Mouse (Mus musculus) thymus, adult 2 months (tissue): ENCODE data around the gene Olfr938. TPM values are rescaled to one million over a fixed set of nuclear protein-coding genes. Genes with fewer than 3 reads are reported as not detected.

Source experiments
- DNase-seq: peaks from one replicate; pipeline ENCODE4 v3.0.0; 2021
- H3K27ac ChIP-seq: fragments of 200-500 bp; 2 replicates; pipeline ENCODE4 v1.5.1; 2012; ENCODE audit warnings: low read length, control low read depth; ENCODE audit not compliant: control insufficient read depth, insufficient read depth
- H3K27me3 ChIP-seq: fragments of 200-500 bp; 2 replicates; pipeline ENCODE4 v1.6.1; 2012; ENCODE audit warnings: mild to moderate bottlenecking, low read length, moderate library complexity, mixed read lengths; ENCODE audit not compliant: control insufficient read depth, insufficient read depth
- H3K36me3 ChIP-seq: fragments of 200-500 bp; 2 replicates; pipeline ENCODE4 v1.6.1; 2012; ENCODE audit warnings: mild to moderate bottlenecking, low read length, moderate library complexity; ENCODE audit not compliant: control insufficient read depth, insufficient read depth
- H3K4me1 ChIP-seq: fragments of 200-500 bp; replicated peaks from 2 replicates; pipeline ENCODE4 v1.6.1; 2012; ENCODE audit warnings: low read length; ENCODE audit not compliant: control insufficient read depth, insufficient read depth
- H3K4me3 ChIP-seq: fragments of 200-500 bp; 2 replicates; pipeline ENCODE4 v1.5.1; 2012; ENCODE audit warnings: mild to moderate bottlenecking, low read length, control low read depth, moderate library complexity; ENCODE audit not compliant: control insufficient read depth, insufficient read depth
- CTCF ChIP-seq: fragments of 200-500 bp; IDR thresholded peaks from 2 replicates; pipeline ENCODE4 v1.5.1; 2012; ENCODE audit warnings: mild to moderate bottlenecking, control low read depth, low read length, moderate library complexity, borderline replicate concordance; ENCODE audit not compliant: control insufficient read depth, poor library complexity, insufficient read depth; ENCODE audit errors: extremely low read depth
- POLR2A ChIP-seq: fragments of 200-500 bp; IDR thresholded peaks from 2 replicates; pipeline ENCODE4 v1.6.1; 2012; ENCODE audit warnings: mild to moderate bottlenecking, low read length, control low read depth, moderate library complexity; ENCODE audit not compliant: control insufficient read depth, poor library complexity, insufficient read depth; ENCODE audit errors: extremely low read depth
- WGBS: fragments of 180-500 bp; shearing (Covaris S2); methylation state at CpG from one replicate; pipeline ENCODE4 v1.1.7; 2018; 5-methylcytosine and 5-hydroxymethylcytosine counted together
- polyA plus RNA-seq: library from polyadenylated mRNA; depleted of rRNA; stranded (reverse); fragments of >200 nt; gene quantifications from 2 replicates; pipeline ENCODE4 v1.2.3, GENCODE M21; 2012; rRNA removed

The Olfr938 gene
- not detected in 2 replicates for polyA plus RNA-seq

DNA sequence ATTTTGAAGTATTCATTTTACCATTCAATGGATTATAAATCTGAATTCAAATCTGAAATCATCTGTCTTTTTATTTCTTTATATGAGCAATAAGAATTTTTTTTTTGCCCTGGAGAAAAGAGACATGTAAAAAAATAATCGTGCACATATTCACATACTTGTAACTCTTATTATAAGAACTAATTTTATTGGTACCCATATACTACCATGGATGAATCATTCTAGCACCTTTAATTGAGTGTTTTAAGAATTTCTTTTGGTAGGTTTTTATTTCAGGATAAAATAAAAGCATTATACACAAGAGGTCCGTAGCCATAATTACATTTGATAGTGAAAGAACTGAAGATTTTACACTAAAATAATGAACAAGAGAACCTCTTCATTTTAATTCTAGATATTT, at the start of gene Olfr938:
Gene Olfr938, minus strand, starts transcription at position 101 of the 400 bp plus-strand sequence.
- WGBS, result 93% methylated on average over 2 of the region's 2 CpGs
- no peaks in the 10 kb centered on the region for H3K4me1 ChIP-seq
- H3K36me3 ChIP-seq, result no peaks in the 10 kb centered on the region
- H3K27me3 ChIP-seq, result no peaks in the 10 kb centered on the region
- no peak within 1 kb of the TSS for H3K4me3 ChIP-seq
- DNase-seq, result no peak
- TF ChIP-seq CTCF (no peak), POLR2A (no peak)
- H3K27ac ChIP-seq, result no peak within 1 kb of the TSS

DNA sequence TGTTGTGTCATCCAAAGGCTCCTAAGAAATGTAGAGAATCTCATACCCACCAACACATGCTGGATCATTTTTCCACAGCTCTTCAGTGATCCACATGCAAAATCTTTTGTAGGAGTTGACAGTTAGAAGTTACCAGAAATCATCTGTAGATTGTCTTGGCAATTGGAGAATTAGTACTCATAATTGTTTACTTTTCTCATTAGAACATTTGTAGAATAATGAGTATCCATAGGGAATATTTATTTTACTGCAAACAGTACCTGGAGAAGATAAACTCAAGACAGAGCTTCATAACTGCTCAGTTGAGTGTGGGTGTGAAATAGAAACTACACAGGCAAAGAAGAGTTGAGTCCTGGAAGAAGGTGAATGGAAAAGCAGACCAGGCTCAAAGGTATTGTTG, 49.1 kb upstream of the Olfr938 start, which contains the start of gene Olfr27:
Gene Olfr27, plus strand, starts transcription at position 301 of the 400 bp plus-strand sequence.
- no peak within 1 kb of the TSS for H3K27ac ChIP-seq
- no peak for TF ChIP-seq POLR2A
- no peak for TF ChIP-seq CTCF
- H3K4me3 ChIP-seq, result no peak within 1 kb of the TSS
- DNase-seq, result no peak
- no peaks in the 10 kb centered on the region for H3K4me1 ChIP-seq
- no peaks in the 10 kb centered on the region for H3K36me3 ChIP-seq
- no peaks in the 10 kb centered on the region for H3K27me3 ChIP-seq

DNA sequence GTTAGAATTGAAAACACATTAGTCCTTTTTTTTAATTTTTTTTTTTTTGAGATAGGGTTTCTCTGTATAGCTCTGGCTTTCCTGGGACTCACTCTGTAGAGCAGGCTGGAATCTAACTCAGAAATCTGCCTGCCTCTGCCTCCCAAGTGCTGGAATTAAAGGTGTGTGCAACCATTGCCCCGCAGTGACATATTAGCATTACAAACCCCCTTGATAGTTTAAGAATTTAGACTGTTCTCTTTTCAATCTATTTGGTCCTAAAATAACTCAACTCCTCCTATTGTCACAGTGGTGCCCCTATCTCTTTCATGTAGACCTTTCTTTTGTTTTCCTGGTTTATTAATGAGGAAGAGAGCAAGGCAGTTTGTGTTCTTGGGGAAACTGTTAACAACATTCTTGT, 48.6 kb upstream of the Olfr938 start:
- Histone ChIP-seq H3K4me1 (no peaks in the 10 kb centered on the region), H3K36me3 (no peaks in the 10 kb centered on the region), H3K4me3 (no peak overlapping the region), H3K27ac (no peak overlapping the region), H3K27me3 (no peaks in the 10 kb centered on the region)
- 92% methylated on average over 1 of the region's 1 CpGs for WGBS
- no peak for TF ChIP-seq CTCF
- TF ChIP-seq POLR2A, result no peak
- no peak for DNase-seq

DNA sequence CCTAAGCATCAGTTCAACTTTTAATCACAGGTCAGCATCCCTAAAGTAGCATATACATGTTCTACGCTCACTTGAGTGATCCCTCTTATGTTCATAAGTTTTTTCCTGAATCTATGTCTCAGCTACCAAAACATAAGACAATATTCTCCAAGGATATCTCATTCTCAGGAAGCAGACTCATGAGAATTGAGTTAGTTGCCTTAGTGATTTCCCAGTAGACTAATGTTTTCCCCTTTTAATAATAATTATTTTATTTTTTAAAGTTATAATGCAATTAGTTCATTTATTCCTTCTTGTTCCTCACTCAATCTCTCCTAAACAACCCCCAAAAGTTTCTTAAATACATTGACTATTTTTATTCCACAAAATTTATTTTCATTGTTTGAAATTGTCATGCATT, 13.8 kb downstream of the Olfr938 start, which contains the start of gene Olfr937:
Gene Olfr937, minus strand, starts transcription at position 101 of the 400 bp plus-strand sequence.
- TF ChIP-seq CTCF (no peak), POLR2A (no peak)
- Histone ChIP-seq H3K27me3 (no peaks in the 10 kb centered on the region), H3K4me1 (no peaks in the 10 kb centered on the region), H3K27ac (no peak within 1 kb of the TSS), H3K4me3 (no peak within 1 kb of the TSS), H3K36me3 (no peaks in the 10 kb centered on the region)
- WGBS, result 90% methylated on average over 1 of the region's 1 CpGs
- DNase-seq, result no peak

Other genes starting within 250 kb of the Olfr938 start
- gene Olfr924, start 234.4 kb downstream of the Olfr938 start, polyA plus RNA-seq, result not detected in 2 replicates
- gene Olfr26, start 223.8 kb downstream of the Olfr938 start, polyA plus RNA-seq, result not detected in 2 replicates
- not detected in 2 replicates for gene Olfr926, start 201.8 kb downstream of the Olfr938 start, polyA plus RNA-seq
- gene Olfr930, start 149.1 kb downstream of the Olfr938 start, polyA plus RNA-seq, result not detected in 2 replicates
- not detected in 2 replicates for gene Olfr933, start 106.6 kb downstream of the Olfr938 start, polyA plus RNA-seq
- gene Olfr934, start 90.6 kb downstream of the Olfr938 start, polyA plus RNA-seq, result not detected in 2 replicates
- gene Olfr935, start 79.2 kb downstream of the Olfr938 start, polyA plus RNA-seq, result not detected in 2 replicates
- gene Olfr146, start 55.5 kb downstream of the Olfr938 start, polyA plus RNA-seq, result not detected in 2 replicates
- gene Olfr937, start 13.9 kb downstream of the Olfr938 start, polyA plus RNA-seq, result not detected in 2 replicates
- not detected in 2 replicates for gene Olfr27, start 49.2 kb upstream of the Olfr938 start, polyA plus RNA-seq
- not detected in 2 replicates for gene Olfr943, start 87.4 kb upstream of the Olfr938 start, polyA plus RNA-seq
- not detected in 2 replicates for gene Olfr944, start 123.0 kb upstream of the Olfr938 start, polyA plus RNA-seq
- gene Olfr1537, start 171.1 kb upstream of the Olfr938 start, polyA plus RNA-seq, result not detected in 2 replicates
- gene Olfr945, start 197.9 kb upstream of the Olfr938 start, polyA plus RNA-seq, result not detected in 2 replicates
- gene Olfr948, start 247.2 kb upstream of the Olfr938 start, polyA plus RNA-seq, result not detected in 2 replicates